Mouse (Mus musculus): ENCODE measurements around the gene Celf5. TPM values are rescaled to one million over a fixed set of nuclear protein-coding genes. Genes with fewer than 3 reads are reported as not detected.

The Celf5 gene
- total RNA-seq, 1 experiment from 2014 or later, result 0.60 TPM

DNA sequence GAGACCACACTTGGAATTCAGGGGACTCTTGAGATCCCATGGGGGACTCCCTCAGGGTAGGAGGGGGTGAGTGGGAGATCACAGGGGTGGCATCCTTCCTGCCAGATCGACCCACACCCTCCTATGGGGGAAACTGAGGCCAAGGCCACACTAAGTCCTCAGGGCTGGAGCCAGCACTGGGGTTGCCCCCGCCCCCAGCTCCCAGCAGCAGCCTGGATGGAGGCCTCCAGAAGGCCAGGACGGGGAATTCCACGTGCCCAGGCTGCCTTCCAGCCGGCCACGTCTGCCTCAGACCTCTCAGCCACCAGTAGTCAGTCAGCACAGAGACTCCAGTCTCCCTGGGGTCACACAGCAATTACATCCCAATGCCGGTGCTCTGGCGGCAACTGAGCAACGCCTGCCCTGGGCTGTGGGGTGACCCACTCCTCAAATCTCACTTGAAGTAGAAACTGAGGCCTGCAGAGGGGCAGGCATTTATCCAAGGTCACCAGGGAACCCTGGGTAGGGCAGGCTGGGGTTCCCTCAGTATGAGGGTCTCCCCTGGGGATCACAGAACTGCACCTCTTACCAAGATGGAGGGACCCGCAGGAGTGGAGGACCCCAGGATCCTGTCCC is 57.2 kb downstream of the Celf5 start:
- ATAC-seq (replicated peaks in 1 of 2; ENCODE audit: insufficient read depth in 1 of 2, low FRiP score in 2 of 2, low TSS enrichment in 1 of 2, low read depth in 1 of 2, poor library complexity in 2 of 2, severe bottlenecking in 2 of 2), result no peak

DNA sequence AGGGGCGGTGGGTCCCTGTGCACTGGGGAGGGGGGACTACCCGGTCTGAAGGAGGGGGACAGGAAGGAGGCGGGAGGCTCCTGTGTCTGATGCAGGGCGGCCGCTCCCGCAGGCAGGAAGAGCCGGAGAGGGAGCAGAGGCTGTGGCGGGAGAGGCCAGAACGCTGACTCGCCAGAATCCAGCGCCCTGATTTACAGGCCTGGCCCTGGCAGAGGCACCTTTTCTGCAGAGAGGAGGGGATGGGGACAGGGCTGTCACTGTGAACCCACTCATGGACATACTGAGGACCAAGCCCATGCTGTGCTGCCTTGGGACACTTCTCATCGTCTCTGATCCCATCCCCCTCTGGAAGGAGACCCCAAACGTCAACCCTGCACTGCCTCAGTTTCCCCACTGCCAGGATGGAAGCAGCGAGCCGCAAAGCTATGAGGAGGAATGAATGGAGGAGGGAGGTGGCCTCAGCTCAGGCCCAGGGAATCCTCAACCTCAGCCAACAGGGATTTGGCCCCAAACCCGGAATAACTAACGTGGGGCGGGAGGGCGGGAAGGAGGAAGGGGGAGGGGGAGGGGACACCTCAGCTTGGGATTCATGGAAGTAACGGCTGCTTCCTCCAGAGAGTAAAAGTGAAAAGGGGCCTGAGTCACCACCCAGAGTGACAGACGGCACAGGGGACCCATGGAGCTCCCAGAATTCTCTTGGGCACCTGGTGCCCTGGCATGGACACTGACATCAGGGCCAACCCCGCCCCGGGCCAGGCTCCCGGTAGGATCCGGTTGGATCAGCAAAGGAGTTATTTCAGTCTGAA is 58.1 kb downstream of the Celf5 start:
- no peak for ATAC-seq (replicated peaks in 1 of 2; ENCODE audit: insufficient read depth in 1 of 2, low FRiP score in 2 of 2, low TSS enrichment in 1 of 2, low read depth in 1 of 2, poor library complexity in 2 of 2, severe bottlenecking in 2 of 2)

DNA sequence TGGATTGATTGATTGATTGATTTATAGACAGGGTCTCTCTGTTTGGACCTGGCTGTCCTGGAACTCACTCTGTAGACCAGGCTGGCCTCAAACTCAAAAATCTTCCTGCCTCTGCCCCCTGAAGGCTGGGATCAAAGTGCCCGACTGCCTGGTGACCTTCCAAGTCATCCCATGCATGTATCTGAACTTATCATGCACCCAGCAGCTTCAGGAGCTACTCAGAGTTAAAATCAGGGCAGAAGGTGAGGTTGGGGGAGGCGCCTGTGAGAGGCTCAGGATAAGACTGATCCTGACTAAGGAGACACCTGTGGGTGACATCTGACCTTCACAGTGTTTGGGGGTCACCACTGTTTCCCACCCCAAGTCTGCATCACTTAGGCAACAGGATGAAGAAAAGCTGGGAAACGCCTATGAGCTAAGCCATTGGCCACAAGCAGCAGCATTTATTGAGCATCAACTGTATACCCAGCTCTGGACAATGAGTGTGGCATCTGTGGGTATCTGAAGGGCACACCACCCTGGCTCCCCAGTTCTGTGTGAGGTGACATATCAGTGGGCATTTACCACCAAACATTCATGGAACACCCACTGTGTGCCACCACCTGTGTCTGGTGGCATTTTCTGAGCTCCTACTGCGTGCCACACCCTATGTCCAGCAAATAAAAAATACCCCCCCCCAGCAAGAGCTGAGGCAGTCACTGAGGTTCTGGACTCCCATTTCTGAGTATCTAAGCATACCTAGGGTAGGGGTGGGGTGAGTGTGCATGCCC is 58.8 kb downstream of the Celf5 start:
- no peak for ATAC-seq (replicated peaks in 1 of 2; ENCODE audit: insufficient read depth in 1 of 2, low FRiP score in 2 of 2, low TSS enrichment in 1 of 2, low read depth in 1 of 2, poor library complexity in 2 of 2, severe bottlenecking in 2 of 2)

DNA sequence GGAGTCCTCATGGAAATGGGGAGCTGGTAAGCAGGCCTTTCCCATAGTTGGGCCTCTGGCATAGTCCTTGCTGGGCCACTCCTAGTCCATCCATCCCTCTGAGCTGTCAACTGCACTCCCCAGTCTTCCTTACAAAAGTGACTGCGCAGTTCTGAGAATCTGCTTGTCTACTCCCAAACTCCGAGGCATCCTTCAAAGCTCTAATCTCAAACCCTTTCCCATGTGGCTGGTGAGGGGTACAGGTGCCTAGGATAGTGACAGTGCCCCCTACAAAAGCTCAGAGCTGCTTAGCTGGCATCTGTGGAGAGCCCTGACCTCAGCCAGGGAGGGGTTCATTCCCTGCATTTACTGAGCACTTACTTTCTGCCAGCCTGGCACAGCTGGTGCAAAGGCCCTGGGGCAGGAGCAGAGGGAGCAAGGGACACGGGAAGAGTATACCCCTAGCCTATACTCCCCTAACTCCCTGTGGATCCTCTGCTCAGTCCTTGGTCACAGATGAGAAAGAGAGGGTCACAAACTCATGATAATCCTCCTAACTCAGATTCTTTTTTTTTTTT is 59.8 kb downstream of the Celf5 start:
- no peak for ATAC-seq (replicated peaks in 1 of 2; ENCODE audit: insufficient read depth in 1 of 2, low FRiP score in 2 of 2, low TSS enrichment in 1 of 2, low read depth in 1 of 2, poor library complexity in 2 of 2, severe bottlenecking in 2 of 2)

DNA sequence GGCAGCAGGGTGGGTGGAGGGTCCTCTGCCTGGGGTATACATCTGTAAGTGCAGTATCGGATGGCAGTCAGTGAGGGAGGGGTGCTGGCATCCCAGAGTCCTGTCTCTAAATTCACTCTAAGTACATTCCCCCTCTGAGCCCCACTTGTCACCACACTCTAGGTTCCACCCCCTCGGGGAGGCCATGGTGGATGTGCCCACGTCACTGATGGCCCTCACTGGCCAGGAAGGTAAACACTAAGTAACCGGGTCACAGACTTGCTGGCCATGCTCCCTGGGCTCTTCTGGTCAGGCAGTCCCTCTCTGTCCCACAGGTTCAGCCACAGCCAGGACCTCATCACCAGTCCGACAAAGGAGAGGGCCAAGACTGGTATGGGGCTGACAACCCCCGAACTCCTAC is 60.3 kb downstream of the Celf5 start:
- no peak for ATAC-seq (replicated peaks in 1 of 2; ENCODE audit: insufficient read depth in 1 of 2, low FRiP score in 2 of 2, low TSS enrichment in 1 of 2, low read depth in 1 of 2, poor library complexity in 2 of 2, severe bottlenecking in 2 of 2)

DNA sequence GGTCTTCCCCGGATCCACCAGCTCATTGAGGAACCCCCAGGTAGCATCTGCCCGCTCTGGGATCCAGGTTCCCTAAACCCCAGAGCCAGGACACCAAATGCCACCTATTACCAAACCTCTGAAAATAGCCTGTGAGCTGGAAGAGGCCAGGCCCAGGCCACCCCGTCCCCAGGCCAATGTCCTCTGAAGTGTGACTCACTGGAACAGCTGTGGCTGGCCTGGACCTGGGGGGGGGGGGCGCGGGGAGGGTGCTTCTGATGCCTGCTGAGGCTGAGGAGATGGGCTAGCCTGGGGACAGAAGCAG is 60.8 kb downstream of the Celf5 start:
- ATAC-seq (replicated peaks in 1 of 2; ENCODE audit: insufficient read depth in 1 of 2, low FRiP score in 2 of 2, low TSS enrichment in 1 of 2, low read depth in 1 of 2, poor library complexity in 2 of 2, severe bottlenecking in 2 of 2), result no peak

DNA sequence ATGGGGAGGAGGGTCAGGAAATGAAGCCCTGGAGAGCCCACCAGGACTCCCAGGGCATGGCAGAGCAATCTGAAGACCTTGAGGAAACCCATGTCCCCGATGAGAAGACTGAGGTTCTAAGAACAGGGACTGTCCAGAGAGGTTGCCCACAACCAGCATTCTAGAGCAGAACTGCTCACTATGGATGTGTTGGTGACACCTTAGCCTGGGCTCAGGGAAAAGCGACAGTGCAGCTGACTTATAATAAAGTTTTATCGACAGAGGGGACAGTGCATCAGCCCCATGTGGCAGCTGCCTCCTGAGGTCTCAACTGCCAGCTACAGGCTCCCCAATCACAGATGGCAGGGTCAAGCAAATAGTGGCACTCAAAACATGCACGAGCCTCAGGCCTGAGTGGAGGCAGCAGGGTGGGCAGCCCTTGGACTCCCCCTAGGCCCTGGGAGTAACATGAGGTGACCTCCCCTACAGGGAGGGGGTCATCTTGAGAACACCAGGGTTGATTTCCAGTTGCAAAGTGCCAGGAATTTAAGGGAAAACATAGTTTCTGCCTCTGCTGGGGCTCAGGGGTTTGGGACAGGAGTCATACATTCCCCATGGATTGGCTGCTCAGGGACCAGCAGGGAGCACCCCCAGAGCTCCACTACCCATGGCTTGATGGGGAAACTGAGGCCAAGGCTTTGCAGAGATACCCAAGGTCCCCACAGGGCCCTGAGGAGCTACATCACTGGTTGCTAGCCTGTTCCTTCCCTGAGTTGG is 61.3 kb downstream of the Celf5 start:
- ATAC-seq (replicated peaks in 1 of 2; ENCODE audit: insufficient read depth in 1 of 2, low FRiP score in 2 of 2, low TSS enrichment in 1 of 2, low read depth in 1 of 2, poor library complexity in 2 of 2, severe bottlenecking in 2 of 2), result no peak

DNA sequence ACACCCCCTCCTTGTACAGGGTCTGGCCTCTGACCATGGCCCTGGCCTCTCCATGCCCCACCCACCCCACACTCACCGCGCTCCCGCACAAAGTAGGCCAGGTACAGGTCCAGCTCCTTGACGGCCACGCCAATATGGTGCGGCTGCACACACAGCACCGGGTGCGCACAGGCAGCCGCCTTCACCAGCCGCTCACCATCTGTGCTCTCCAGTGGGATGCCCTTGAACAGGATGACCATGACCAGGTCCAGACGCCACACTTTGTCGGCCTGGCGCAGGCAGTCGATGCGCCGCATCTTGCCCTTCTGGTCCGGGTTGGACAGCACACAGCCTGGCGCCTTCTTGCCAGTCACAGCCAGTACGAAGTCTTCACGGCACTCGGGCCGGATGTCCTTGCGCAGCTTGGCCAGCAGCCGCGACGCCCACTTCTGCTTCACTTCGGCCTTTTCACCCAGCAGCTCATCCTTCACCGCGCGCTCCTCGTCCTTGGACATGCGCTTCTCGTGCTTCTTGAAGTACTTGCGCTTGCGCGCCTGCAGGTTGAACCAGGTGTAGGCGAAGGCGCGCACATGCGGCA is 62.2 kb downstream of the Celf5 start:
- ATAC-seq (replicated peaks in 1 of 2; ENCODE audit: insufficient read depth in 1 of 2, low FRiP score in 2 of 2, low TSS enrichment in 1 of 2, low read depth in 1 of 2, poor library complexity in 2 of 2, severe bottlenecking in 2 of 2), result no peak

DNA sequence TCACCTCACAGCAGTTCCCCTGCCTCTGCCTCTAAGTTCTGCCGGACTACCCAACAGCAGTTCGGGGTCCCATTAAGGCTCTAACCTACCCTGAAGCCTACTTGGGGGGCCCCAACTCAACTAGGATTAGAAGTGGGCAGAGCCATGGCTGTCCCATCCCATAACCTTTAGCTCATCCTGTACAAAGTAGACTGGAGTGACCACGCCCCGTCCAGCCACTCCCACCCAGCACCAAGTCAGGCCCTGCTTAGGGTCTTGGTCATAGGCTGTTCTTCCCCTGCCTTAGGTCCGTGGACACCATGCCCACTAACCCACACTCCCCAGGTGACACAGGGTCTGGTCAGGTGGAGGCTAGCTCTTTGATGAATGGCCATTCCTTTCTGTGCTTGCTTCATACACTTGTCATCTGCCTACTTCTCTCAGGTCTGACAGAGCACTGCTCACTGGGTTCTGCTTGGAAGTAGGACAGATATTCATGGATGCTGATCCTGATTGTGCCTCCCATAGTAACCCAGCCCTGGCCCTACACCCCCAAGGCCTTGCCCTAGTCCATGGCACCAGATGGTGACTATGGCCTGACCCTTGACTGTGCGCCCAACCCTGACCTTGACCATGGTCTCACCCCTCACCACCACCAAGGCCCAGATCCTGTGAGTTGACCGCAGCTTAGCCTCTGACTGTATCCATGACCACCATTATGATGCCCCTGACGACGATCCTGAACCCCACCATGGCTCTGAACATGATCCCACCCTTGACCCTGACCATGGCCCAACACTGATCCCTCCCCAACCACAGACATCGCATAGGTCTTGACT is 63.2 kb downstream of the Celf5 start:
- ATAC-seq (replicated peaks in 1 of 2; ENCODE audit: insufficient read depth in 1 of 2, low FRiP score in 2 of 2, low TSS enrichment in 1 of 2, low read depth in 1 of 2, poor library complexity in 2 of 2, severe bottlenecking in 2 of 2), result no peak

DNA sequence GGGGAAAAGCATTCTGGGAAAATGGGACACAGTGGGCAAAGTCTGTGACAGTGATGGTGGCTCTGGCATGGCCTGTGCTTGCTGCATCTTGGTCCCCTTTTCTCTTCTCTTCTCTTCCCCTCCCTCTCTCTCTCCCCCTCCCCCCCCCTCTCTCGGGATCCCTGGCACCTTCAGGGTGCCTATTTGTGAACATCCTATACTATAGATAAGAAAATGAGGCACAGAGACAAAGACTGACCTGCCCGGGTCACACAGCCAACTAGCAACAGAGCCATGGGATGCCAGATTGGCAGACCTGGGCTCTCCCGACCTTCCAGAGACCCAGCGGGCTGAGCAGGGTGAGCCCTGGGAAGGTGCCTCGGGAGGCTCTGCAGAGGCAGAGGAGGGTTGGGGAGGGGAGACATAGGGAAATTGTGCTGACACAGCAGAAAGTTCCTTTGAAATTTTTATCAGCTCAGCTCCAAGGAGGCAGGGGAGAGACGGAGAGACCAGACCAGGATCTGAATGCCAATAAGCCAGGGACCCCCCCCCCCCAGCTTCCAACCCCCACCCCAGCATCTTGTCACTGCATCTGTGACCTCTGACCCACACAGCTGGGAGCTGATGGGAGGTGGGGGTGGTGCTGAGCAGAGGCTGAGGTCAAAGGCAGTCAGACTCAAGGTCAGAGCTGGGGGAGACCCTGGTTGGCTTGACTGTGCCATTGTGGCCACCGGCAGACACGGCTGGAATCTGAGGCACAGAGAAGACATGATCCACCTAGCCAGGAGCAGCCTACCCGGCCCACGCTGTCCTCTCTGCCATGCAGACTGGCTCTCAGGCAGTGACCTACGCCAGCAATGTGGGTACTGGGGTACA is 64.1 kb downstream of the Celf5 start:
- no peak for ATAC-seq (replicated peaks in 1 of 2; ENCODE audit: insufficient read depth in 1 of 2, low FRiP score in 2 of 2, low TSS enrichment in 1 of 2, low read depth in 1 of 2, poor library complexity in 2 of 2, severe bottlenecking in 2 of 2)

DNA sequence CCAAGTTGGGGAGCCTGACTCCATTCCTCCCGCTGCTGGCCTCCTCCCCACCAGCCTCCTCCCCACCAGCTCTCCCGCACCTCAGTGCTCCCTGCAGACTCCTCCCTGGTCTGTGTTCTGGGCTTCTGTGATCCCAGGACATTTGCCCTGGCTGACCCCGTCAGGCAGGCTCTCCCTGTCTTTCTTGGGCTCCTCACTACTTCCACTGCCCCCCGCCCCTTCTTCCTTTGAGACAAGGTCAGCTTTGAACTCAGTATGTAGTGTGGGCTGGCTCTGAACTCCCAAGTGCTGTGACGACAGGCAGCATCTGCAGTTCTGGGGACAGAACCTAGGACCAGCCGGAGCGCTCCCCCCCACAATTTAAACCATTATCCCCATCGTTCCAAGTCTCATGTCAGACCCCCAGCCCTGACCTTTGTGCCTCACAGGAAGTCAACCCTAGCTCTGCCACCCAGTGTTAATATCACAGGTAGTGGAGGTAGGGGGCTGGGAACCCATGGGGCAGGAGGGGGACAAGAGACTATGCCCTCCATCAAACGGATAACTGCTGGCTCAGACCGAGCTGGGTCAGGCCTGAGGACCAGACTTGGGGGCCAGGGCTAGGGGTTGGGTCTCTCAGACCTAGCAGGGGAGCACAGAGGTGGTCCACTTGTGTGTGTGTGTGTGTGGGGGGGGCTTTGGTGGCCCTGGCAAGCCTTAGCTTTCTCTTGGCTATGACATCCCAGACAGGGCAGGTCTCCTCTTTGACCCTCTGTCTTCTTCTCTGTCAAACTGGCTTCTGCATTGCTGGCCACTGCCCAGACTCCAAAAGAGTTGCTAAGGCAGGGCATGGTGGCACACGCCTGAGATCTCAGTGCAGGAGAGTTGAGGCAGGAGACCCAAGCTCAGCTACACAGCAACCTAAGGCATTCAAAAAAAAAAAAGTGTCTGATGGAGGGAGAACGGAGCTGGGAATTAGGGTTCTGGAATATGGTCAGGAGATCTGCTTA is 65.0 kb downstream of the Celf5 start:
- no peak for ATAC-seq (replicated peaks in 1 of 2; ENCODE audit: insufficient read depth in 1 of 2, low FRiP score in 2 of 2, low TSS enrichment in 1 of 2, low read depth in 1 of 2, poor library complexity in 2 of 2, severe bottlenecking in 2 of 2)

DNA sequence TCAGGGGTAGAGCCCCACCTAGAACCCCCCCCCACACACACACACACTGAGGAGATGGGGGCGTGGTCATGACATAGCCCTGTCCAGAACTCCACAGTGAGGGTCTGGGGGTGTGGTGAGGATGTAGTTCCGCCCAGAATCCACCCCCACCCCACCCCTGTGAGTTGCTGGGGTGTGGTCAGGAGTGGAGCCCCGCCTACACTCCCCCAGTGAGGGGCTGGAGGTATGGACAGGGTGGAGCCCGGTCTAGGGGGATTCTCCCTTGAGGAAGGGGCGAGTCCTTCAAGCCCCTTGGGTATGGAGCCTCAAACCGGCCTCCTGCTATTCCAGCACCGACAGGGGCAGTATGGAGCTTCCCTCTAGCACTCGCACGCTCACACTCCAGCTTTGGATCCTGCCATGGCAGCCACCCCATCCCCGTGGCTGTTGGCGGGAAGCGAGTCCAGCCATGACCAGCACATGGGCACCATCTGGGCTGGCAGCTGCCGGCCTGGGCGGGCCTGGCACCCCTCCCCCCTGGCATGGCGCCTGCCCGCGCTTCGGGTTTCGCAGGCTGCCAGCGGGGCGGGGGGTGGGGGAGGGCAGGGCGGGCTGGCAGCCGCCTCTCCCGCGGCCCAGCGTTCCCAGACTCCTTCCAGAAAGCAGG is 65.8 kb downstream of the Celf5 start:
- ATAC-seq (replicated peaks in 1 of 2; ENCODE audit: insufficient read depth in 1 of 2, low FRiP score in 2 of 2, low TSS enrichment in 1 of 2, low read depth in 1 of 2, poor library complexity in 2 of 2, severe bottlenecking in 2 of 2), result peak; percentile 28 to 47

DNA sequence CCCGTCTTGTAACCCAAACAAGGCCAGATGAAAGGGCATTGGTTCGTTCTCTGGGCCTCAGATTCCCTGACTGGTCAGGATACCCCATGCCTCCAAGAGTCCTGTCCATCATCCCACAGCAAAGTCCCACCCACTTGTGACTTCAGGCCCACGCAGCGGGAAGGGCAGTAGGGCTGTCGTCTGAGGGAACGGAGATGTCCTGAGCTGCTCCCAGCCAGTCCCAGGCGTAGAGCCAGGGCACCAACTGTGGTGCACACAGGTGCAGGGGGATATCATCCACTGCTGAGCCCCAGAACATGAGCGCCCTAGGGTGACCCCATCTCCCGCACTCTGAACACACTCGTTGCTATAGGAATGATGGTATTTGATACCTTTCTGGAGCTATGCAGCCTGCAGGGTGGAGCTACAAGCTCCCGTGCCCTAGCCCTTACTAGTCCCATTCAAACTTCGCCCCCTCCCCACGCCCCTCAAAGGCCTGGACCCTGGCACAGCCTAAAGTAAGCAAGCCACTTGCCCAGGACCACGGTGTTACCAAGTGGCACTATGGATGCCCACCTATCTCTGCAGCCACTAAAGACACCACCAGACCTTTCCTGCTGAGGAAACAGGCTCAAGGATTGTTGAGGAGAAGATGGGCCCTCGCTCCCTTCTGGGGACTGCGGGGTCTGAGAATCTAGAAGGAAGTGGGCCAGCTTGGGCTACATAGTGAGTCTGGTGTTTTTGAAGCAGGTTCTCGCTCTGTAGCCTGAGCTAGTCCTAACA is 66.8 kb downstream of the Celf5 start:
- ATAC-seq (replicated peaks in 1 of 2; ENCODE audit: insufficient read depth in 1 of 2, low FRiP score in 2 of 2, low TSS enrichment in 1 of 2, low read depth in 1 of 2, poor library complexity in 2 of 2, severe bottlenecking in 2 of 2), result no peak

DNA sequence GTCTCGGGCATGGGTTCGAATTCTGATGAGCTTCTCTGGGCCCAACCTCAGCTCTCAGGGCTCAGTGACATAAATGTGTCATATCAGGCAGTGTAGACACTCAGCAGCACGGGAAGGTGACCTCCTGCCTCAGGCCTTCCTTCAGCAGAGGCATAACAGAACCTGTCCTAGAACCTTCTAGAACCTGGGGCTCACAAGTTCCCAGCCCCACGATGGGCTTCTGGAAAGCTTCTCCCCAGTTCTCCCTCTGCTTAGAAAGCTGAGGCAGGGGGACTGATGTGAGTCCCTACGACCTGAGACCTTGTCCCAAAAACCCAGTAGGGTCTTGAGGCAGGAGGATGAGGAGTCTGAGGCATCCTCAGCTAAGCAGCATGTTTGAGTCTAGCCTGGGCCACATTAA is 67.4 kb downstream of the Celf5 start:
- ATAC-seq (replicated peaks in 1 of 2; ENCODE audit: insufficient read depth in 1 of 2, low FRiP score in 2 of 2, low TSS enrichment in 1 of 2, low read depth in 1 of 2, poor library complexity in 2 of 2, severe bottlenecking in 2 of 2), result no peak

Data from hematopoietic stem cell, adult 5-6 weeks (primary cell).